Mouse (Mus musculus) lung, postnatal 0 days (tissue): ENCODE data around the gene Casp1.

Source experiments
- CTCF ChIP-seq: IDR thresholded peaks from 2 replicates; pipeline ENCODE4 v1.5.1; 2016; ENCODE audit warnings: antibody characterized with exemption, mild to moderate bottlenecking
- EP300 ChIP-seq: IDR thresholded peaks from 2 replicates; pipeline ENCODE4 v1.6.1; 2016; ENCODE audit warnings: antibody characterized with exemption, mild to moderate bottlenecking, control low read depth

GRCm38 (mm10) chr9:5356801-5357200 lies 58.5 kb downstream of the Casp1 start:
- TF ChIP-seq EP300 (no peak), CTCF (no peak)
